Mouse (Mus musculus): Measurements from ENCODE around the gene Ankrd33. TPM values are rescaled to one million over a fixed set of nuclear protein-coding genes. Genes with fewer than 3 reads are reported as not detected.

Ankrd33 gene
- polyA plus RNA-seq, 1 experiment from 2014 or later, result not detected

- Histone ChIP-seq H3K4me3 (no peak overlapping the region), H3K27ac (replicated peaks) (peak overlapping the region; percentile 68), H3K27me3 (replicated peaks) (0 out of 2 replicates have a peak, but pooled peaks cover under 1% of the 10 kb centered on the region), H3K9ac (no peak overlapping the region), H3K9me3 (no peaks in the 10 kb centered on the region), H3K4me1 (peaks cover 48% of the 10 kb centered on the region), H3K36me3 (no peaks in the 10 kb centered on the region), H3K4me2 (no peak overlapping the region)
- ATAC-seq (ENCODE audit: extremely low read depth, insufficient number of reproducible peaks, low FRiP score, low TSS enrichment), result no peak
- WGBS, result 60% methylated on average over 6 of the region's 6 CpGs
Measured at GRCm38 (mm10) chr15:101148604-101149003, 33.0 kb downstream of the Ankrd33 start.

GRCm38 (mm10) chr15:101151409-101152261 lies 36.1 kb downstream of the Ankrd33 start:
- no peak for ATAC-seq (ENCODE audit: extremely low read depth, insufficient number of reproducible peaks, low FRiP score, low TSS enrichment)
- Histone ChIP-seq H3K27ac (replicated peaks) (no peak overlapping the region), H3K36me3 (no peaks in the 10 kb centered on the region), H3K9me3 (no peaks in the 10 kb centered on the region), H3K4me3 (no peak overlapping the region), H3K4me2 (no peak overlapping the region), H3K4me1 (peaks cover 20% of the 10 kb centered on the region), H3K9ac (no peak overlapping the region), H3K27me3 (replicated peaks) (0 out of 2 replicates have a peak, but pooled peaks cover 3% of the 10 kb centered on the region)
- WGBS, result 56% methylated on average over 9 of the region's 9 CpGs

GRCm38 (mm10) chr15:101154700-101155616 lies 39.4 kb downstream of the Ankrd33 start:
- Histone ChIP-seq H3K4me2 (no peak overlapping the region), H3K9ac (no peak overlapping the region), H3K36me3 (no peaks in the 10 kb centered on the region), H3K4me1 (0 out of 2 replicates have a peak, but pooled peaks cover 3% of the 10 kb centered on the region), H3K27ac (replicated peaks) (no peak overlapping the region), H3K27me3 (replicated peaks) (0 out of 2 replicates have a peak, but pooled peaks cover 3% of the 10 kb centered on the region), H3K4me3 (no peak overlapping the region), H3K9me3 (no peaks in the 10 kb centered on the region)
- WGBS, result 72% methylated on average over 7 of the region's 7 CpGs
- ATAC-seq (ENCODE audit: extremely low read depth, insufficient number of reproducible peaks, low FRiP score, low TSS enrichment), result no peak

GRCm38 (mm10) chr15:101160128-101160527 lies 44.6 kb downstream of the Ankrd33 start:
- H3K4me3 ChIP-seq, result no peak overlapping the region
- WGBS, result 28% methylated on average over 1 of the region's 1 CpGs
- no peak for ATAC-seq (ENCODE audit: extremely low read depth, insufficient number of reproducible peaks, low FRiP score, low TSS enrichment)

GRCm38 (mm10) chr15:101160591-101160990 lies 45.0 kb downstream of the Ankrd33 start:
- ATAC-seq (ENCODE audit: extremely low read depth, insufficient number of reproducible peaks, low FRiP score, low TSS enrichment), result no peak

More at GRCm38 (mm10) chr15:101160128-101160527, 44.6 kb downstream of the Ankrd33 start:
- Histone ChIP-seq H3K36me3 (no peaks in the 10 kb centered on the region), H3K4me2 (no peak overlapping the region), H3K27me3 (replicated peaks) (0 out of 2 replicates have a peak, but pooled peaks cover 3% of the 10 kb centered on the region), H3K4me1 (peaks cover 38% of the 10 kb centered on the region), H3K27ac (replicated peaks) (no peak overlapping the region), H3K9ac (no peak overlapping the region), H3K9me3 (no peaks in the 10 kb centered on the region)

GRCm38 (mm10) chr15:101161534-101161933 lies 46.0 kb downstream of the Ankrd33 start:
- peaks cover 41% of the 10 kb centered on the region for H3K4me1 ChIP-seq
- H3K27ac ChIP-seq (replicated peaks), result no peak overlapping the region
- ATAC-seq (ENCODE audit: extremely low read depth, insufficient number of reproducible peaks, low FRiP score, low TSS enrichment), result no peak
- H3K9me3 ChIP-seq, result no peaks in the 10 kb centered on the region
- no peak overlapping the region for H3K9ac ChIP-seq
- H3K4me2 ChIP-seq, result no peak overlapping the region
- no peak overlapping the region for H3K4me3 ChIP-seq
- WGBS, result 79% methylated on average over 7 of the region's 7 CpGs
- H3K36me3 ChIP-seq, result no peaks in the 10 kb centered on the region
- 0 out of 2 replicates have a peak, but pooled peaks cover 6% of the 10 kb centered on the region for H3K27me3 ChIP-seq (replicated peaks)

More at GRCm38 (mm10) chr15:101160591-101160990, 45.0 kb downstream of the Ankrd33 start:
- no peaks in the 10 kb centered on the region for H3K36me3 ChIP-seq
- H3K9me3 ChIP-seq, result no peaks in the 10 kb centered on the region
- H3K4me1 ChIP-seq, result peaks cover 39% of the 10 kb centered on the region
- WGBS, result 36% methylated on average over 7 of the region's 7 CpGs
- no peak overlapping the region for H3K27ac ChIP-seq (replicated peaks)
- no peak overlapping the region for H3K4me3 ChIP-seq
- 0 out of 2 replicates have a peak, but pooled peaks cover 3% of the 10 kb centered on the region for H3K27me3 ChIP-seq (replicated peaks)
- no peak overlapping the region for H3K4me2 ChIP-seq
- no peak overlapping the region for H3K9ac ChIP-seq

- no peak for ATAC-seq (ENCODE audit: extremely low read depth, insufficient number of reproducible peaks, low FRiP score, low TSS enrichment)
- 0 out of 2 replicates have a peak, but pooled peaks cover 7% of the 10 kb centered on the region for H3K27me3 ChIP-seq (replicated peaks)
- WGBS, result 24% methylated on average over 15 of the region's 15 CpGs
- H3K36me3 ChIP-seq, result no peaks in the 10 kb centered on the region
- H3K27ac ChIP-seq (replicated peaks), result peak overlapping the region; percentile 42; the same call in 1 of the 2 replicates
- peak overlapping the region; percentile 62 for H3K9ac ChIP-seq
- peaks cover 41% of the 10 kb centered on the region for H3K4me1 ChIP-seq
- peak overlapping the region; percentile 25; the same call in 1 of the 2 replicates for H3K4me2 ChIP-seq
- H3K9me3 ChIP-seq, result no peaks in the 10 kb centered on the region
- H3K4me3 ChIP-seq, result no peak overlapping the region
Measured at GRCm38 (mm10) chr15:101163056-101163458, 47.5 kb downstream of the Ankrd33 start.

GRCm38 (mm10) chr15:101163854-101164253 lies 48.3 kb downstream of the Ankrd33 start:
- Histone ChIP-seq H3K4me1 (peaks cover 41% of the 10 kb centered on the region), H3K4me3 (no peak overlapping the region), H3K9ac (no peak overlapping the region), H3K27ac (replicated peaks) (peak overlapping the region; percentile 42), H3K36me3 (no peaks in the 10 kb centered on the region), H3K4me2 (no peak overlapping the region), H3K9me3 (no peaks in the 10 kb centered on the region), H3K27me3 (replicated peaks) (0 out of 2 replicates have a peak, but pooled peaks cover 12% of the 10 kb centered on the region)
- ATAC-seq (ENCODE audit: extremely low read depth, insufficient number of reproducible peaks, low FRiP score, low TSS enrichment), result no peak
- 54% methylated on average over 5 of the region's 5 CpGs for WGBS

- H3K27me3 ChIP-seq (replicated peaks), result 0 out of 2 replicates have a peak, but pooled peaks cover 12% of the 10 kb centered on the region
- no peak overlapping the region for H3K27ac ChIP-seq (replicated peaks)
- ATAC-seq (ENCODE audit: extremely low read depth, insufficient number of reproducible peaks, low FRiP score, low TSS enrichment), result no peak
- no peaks in the 10 kb centered on the region for H3K36me3 ChIP-seq
- H3K4me1 ChIP-seq, result peaks cover 41% of the 10 kb centered on the region
- no peak overlapping the region for H3K9ac ChIP-seq
- H3K4me2 ChIP-seq, result no peak overlapping the region
- no peaks in the 10 kb centered on the region for H3K9me3 ChIP-seq
- H3K4me3 ChIP-seq, result no peak overlapping the region
- 41% methylated on average over 5 of the region's 5 CpGs for WGBS
Measured at GRCm38 (mm10) chr15:101164291-101164690, 48.7 kb downstream of the Ankrd33 start.

- H3K27ac ChIP-seq (replicated peaks), result no peak overlapping the region
- no peak for ATAC-seq (ENCODE audit: extremely low read depth, insufficient number of reproducible peaks, low FRiP score, low TSS enrichment)
- no peak overlapping the region for H3K4me2 ChIP-seq
- H3K27me3 ChIP-seq (replicated peaks), result 0 out of 2 replicates have a peak, but pooled peaks cover 12% of the 10 kb centered on the region
- 46% methylated on average over 16 of the region's 16 CpGs for WGBS
- H3K9me3 ChIP-seq, result no peaks in the 10 kb centered on the region
- peaks cover 33% of the 10 kb centered on the region for H3K4me1 ChIP-seq
- no peaks in the 10 kb centered on the region for H3K36me3 ChIP-seq
- peak overlapping the region; percentile 19; the same call in 1 of the 2 replicates for H3K9ac ChIP-seq
- no peak overlapping the region for H3K4me3 ChIP-seq
Measured at GRCm38 (mm10) chr15:101165658-101166437, 50.3 kb downstream of the Ankrd33 start.
